Mouse (Mus musculus) limb, embryonic 11.5 days (tissue): ENCODE results near the gene Hoxb3. TPM values are rescaled to one million over a fixed set of nuclear protein-coding genes. Genes with fewer than 3 reads are reported as not detected.

Experiments used
- ATAC-seq: fragments of 200-750 bp; cut with Nextera tagmentation; 2 replicates; pipeline ENCODE4 v1.8.0; 2017; ENCODE audit warnings: low read depth; ENCODE audit not compliant: insufficient number of reproducible peaks, low FRiP score, low TSS enrichment
- DNase-seq: peaks from one replicate; pipeline ENCODE4 v3.0.0-alpha.2; 2015; ENCODE audit warnings: low spot score
- H3K27ac ChIP-seq: fragments of 300-500 bp; sonication (generic); replicated peaks from 2 replicates; pipeline ENCODE4 v1.5.1; 2014; ENCODE audit warnings: low read depth, mild to moderate bottlenecking, low read length
- H3K27me3 ChIP-seq: fragments of 300-500 bp; sonication (generic); 2 replicates; pipeline ENCODE4 v1.6.1; 2014; ENCODE audit warnings: mild to moderate bottlenecking, low read length, mixed read lengths; ENCODE audit not compliant: control insufficient read depth, insufficient read depth
- H3K36me3 ChIP-seq: fragments of 300-500 bp; sonication (generic); 2 replicates; pipeline ENCODE4 v1.6.1; 2014; ENCODE audit warnings: mild to moderate bottlenecking, low read length, moderate library complexity, mixed read lengths; ENCODE audit not compliant: control insufficient read depth, insufficient read depth
- H3K4me1 ChIP-seq: fragments of 300-500 bp; sonication (generic); 2 replicates; pipeline ENCODE4 v1.6.1; 2014; ENCODE audit warnings: low read length, mixed read lengths; ENCODE audit not compliant: control insufficient read depth, insufficient read depth
- H3K4me2 ChIP-seq: fragments of 300-500 bp; sonication (generic); 2 replicates; pipeline ENCODE4 v1.6.1; 2014; ENCODE audit warnings: low read depth, mild to moderate bottlenecking, moderate library complexity; ENCODE audit not compliant: severe bottlenecking
- H3K4me3 ChIP-seq: fragments of 300-500 bp; sonication (generic); 2 replicates; pipeline ENCODE4 v1.5.1; 2014; ENCODE audit warnings: low read depth, low read length
- H3K9ac ChIP-seq: fragments of 300-500 bp; sonication (generic); 2 replicates; pipeline ENCODE4 v1.6.1; 2014; ENCODE audit warnings: mild to moderate bottlenecking, low read length
- H3K9me3 ChIP-seq: fragments of 300-500 bp; sonication (generic); 2 replicates; pipeline ENCODE4 v1.6.1; 2016; ENCODE audit warnings: low read length; ENCODE audit not compliant: control insufficient read depth
- WGBS: fragments of 180-500 bp; shearing (Covaris S2); extraction: QIAGEN DNeasy Blood & Tissue Kit; methylation state at CpG from one replicate; pipeline ENCODE4 v1.1.7; 2014; 5-methylcytosine and 5-hydroxymethylcytosine counted together
- polyA plus RNA-seq: library from polyadenylated mRNA; unstranded; fragments of >200 nt; fragmentation: Nextera tagmentation; extraction: Ambion mirVana; gene quantifications from 2 replicates; pipeline ENCODE4 v1.2.1, GENCODE M21; 2014

Gene Hoxb3
- polyA plus RNA-seq, 1 experiment from 2014 or later = 0.68 TPM

GRCm38 (mm10) chr11:96351831-96352230 is 28.7 kb downstream of the Hoxb3 start:
- ATAC-seq (no peak), DNase-seq (peak; percentile 68)
- no peaks in the 10 kb centered on the region for H3K36me3 ChIP-seq
- peak overlapping the region; percentile 79 for H3K4me2 ChIP-seq
- H3K4me1 ChIP-seq = peaks cover 18% of the 10 kb centered on the region; the same call in 1 of the 2 replicates
- WGBS = under 1% methylated on average over 22 of the region's 22 CpGs
- H3K4me3 ChIP-seq = peak overlapping the region; percentile 59
- H3K27me3 ChIP-seq = peaks cover 47% of the 10 kb centered on the region
- peak overlapping the region; percentile 68 for H3K27ac ChIP-seq
- no peaks in the 10 kb centered on the region for H3K9me3 ChIP-seq
- H3K9ac ChIP-seq = peak overlapping the region; percentile 88

DNA sequence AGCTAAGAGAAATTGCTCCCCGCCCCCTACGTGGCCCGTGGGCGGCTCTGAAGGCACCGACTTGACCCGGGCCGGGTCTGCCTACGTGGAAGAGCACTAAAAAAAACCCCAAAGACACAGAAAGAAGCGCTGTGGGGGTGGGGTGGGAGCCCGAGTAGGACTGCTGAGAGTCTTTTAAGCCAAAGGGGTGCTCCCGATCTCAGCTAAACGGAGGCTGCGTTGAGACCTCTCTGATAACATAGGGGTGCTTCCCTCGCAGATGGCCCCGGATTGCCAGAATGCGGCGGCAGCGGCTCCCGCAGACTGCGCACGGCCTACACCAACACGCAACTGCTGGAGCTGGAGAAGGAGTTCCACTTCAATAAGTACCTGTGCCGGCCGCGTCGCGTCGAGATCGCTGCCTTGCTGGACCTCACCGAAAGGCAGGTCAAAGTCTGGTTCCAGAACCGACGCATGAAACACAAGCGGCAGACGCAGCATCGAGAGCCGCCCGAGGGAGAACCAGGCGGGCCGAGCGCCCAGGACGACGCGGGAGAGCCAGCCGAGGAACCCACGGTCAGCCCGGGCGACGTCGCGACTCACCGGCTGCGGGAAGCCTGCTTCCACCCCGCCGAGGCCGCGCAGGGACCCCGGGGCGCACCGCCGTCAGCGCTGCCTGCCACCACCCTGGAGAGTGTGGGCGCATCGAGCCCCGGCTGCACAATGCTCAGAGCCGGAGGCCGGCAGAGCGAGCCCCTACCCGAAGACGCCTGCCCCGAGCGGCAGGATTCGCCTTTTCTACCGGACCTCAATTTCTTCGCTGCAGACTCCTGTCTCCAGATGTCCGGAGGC is 29.8 kb downstream of the Hoxb3 start:
- no peak for ATAC-seq

GRCm38 (mm10) chr11:96353522-96353841 is 30.4 kb downstream of the Hoxb3 start:
- Histone ChIP-seq H3K9ac (peak overlapping the region; percentile 88), H3K36me3 (no peaks in the 10 kb centered on the region), H3K27me3 (peaks cover 36% of the 10 kb centered on the region), H3K4me3 (peak overlapping the region; percentile 59), H3K9me3 (no peaks in the 10 kb centered on the region), H3K4me2 (peak overlapping the region; percentile 79), H3K27ac (peak overlapping the region; percentile 48; the same call in 1 of the 2 replicates), H3K4me1 (peaks cover 13% of the 10 kb centered on the region; the same call in 1 of the 2 replicates)
- ATAC-seq (no peak), DNase-seq (no peak)
- WGBS = under 1% methylated on average over 14 of the region's 14 CpGs

More for the DNA sequence above, 29.8 kb downstream of the Hoxb3 start:
- peaks cover 16% of the 10 kb centered on the region; the same call in 1 of the 2 replicates for H3K4me1 ChIP-seq
- peaks cover 40% of the 10 kb centered on the region for H3K27me3 ChIP-seq
- DNase-seq = peak; percentile 80
- WGBS = under 1% methylated on average over 71 of the region's 75 CpGs
- H3K9me3 ChIP-seq = no peaks in the 10 kb centered on the region
- H3K4me2 ChIP-seq = peak overlapping the region; percentile 79
- H3K4me3 ChIP-seq = peak overlapping the region; percentile 59
- H3K36me3 ChIP-seq = no peaks in the 10 kb centered on the region
- H3K9ac ChIP-seq = peak overlapping the region; percentile 88
- H3K27ac ChIP-seq = peak overlapping the region; percentile 48

GRCm38 (mm10) chr11:96353939-96354338 is 30.8 kb downstream of the Hoxb3 start:
- Histone ChIP-seq H3K27me3 (peaks cover 32% of the 10 kb centered on the region), H3K9ac (peak overlapping the region; percentile 60), H3K4me2 (peak overlapping the region; percentile 72), H3K4me3 (peak overlapping the region; percentile 24), H3K4me1 (peaks cover 12% of the 10 kb centered on the region; the same call in 1 of the 2 replicates), H3K27ac (peak overlapping the region; percentile 68), H3K36me3 (no peaks in the 10 kb centered on the region), H3K9me3 (no peaks in the 10 kb centered on the region)
- WGBS = 4% methylated on average over 8 of the region's 8 CpGs
- no peak for ATAC-seq
- DNase-seq = peak; percentile 69

DNA sequence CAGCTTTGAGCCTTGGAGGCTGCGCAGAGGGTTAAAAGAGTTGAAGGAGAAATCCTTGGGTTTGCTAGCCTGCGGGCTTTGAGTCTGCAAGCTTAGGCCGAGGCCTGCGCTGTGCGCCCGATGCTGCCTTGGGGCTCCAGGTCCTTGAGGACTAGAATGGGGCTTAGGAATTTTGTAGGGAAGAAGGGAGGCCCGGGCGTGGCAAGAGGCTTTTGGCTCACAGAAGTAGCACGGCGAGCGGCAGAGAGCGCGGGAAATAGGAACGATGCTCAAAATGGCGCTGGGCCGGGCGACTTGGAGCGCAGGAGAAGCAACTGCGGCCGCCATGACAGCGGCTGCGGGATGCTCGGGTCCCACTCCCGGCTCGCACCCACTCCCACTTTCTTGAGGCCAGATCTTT is 31.2 kb downstream of the Hoxb3 start:
- H3K4me2 ChIP-seq = peak overlapping the region; percentile 72
- DNase-seq (peak; percentile 86), ATAC-seq (no peak)
- peaks cover 28% of the 10 kb centered on the region for H3K27me3 ChIP-seq
- H3K9ac ChIP-seq = peak overlapping the region; percentile 60
- H3K9me3 ChIP-seq = no peaks in the 10 kb centered on the region
- H3K36me3 ChIP-seq = no peaks in the 10 kb centered on the region
- H3K4me1 ChIP-seq = peaks cover 11% of the 10 kb centered on the region; the same call in 1 of the 2 replicates
- H3K27ac ChIP-seq = peak overlapping the region; percentile 68
- peak overlapping the region; percentile 24 for H3K4me3 ChIP-seq
- under 1% methylated on average over 25 of the region's 25 CpGs for WGBS

DNA sequence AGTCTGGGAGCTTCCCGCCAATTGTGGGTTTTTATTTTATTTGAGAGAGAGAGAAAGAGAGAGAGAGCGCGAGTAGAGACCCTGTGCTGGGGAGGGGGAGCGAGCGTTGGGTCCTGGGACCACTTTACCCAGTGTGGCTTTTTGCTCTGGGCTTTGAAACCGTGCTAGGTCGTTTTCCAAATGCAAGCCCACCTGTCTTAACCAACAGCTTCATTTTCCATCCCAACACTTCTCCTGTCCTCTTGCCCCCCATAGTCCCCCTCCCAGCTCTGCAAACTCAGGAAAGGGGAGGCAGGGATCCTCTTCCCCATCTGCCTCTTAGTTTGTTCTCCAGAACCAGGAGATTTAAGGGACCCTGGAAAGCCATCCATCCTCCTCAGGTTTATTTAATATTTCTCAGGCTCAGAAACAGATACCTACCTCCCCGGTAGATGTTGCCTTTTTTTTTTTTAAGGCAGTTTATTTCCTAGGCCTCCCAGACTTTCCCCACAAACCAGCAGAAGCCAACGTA is 31.7 kb downstream of the Hoxb3 start:
- ATAC-seq (no peak), DNase-seq (no peak)
- no peaks in the 10 kb centered on the region for H3K9me3 ChIP-seq
- H3K9ac ChIP-seq = peak overlapping the region; percentile 60
- 4% methylated on average over 9 of the region's 9 CpGs for WGBS
- H3K4me1 ChIP-seq = peaks cover 11% of the 10 kb centered on the region; the same call in 1 of the 2 replicates
- H3K4me2 ChIP-seq = peak overlapping the region; percentile 72
- H3K27me3 ChIP-seq = peaks cover 26% of the 10 kb centered on the region
- no peaks in the 10 kb centered on the region for H3K36me3 ChIP-seq
- H3K4me3 ChIP-seq = peak overlapping the region; percentile 24
- H3K27ac ChIP-seq = peak overlapping the region; percentile 68; the same call in 1 of the 2 replicates

DNA sequence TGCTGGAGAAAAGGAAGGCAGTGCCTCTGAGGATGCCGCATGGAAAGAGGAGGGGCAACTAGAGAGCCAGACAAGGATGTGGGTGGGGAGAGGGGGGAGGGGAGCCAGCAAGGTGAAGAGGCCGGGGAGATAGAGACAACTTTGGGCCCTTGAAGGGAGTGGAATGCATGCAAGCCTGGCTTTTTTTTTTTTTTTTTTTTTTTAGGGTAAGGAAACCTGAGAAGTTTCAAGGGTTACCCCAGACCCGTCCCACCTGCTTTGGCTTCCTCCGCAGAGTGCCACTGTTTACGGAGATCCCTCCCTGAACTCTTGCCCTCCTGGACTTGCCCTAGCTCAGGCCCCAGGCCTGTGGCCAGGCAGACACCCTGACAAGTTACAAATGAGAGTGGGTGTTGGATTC is 40.7 kb downstream of the Hoxb3 start:
- Histone ChIP-seq H3K9ac (no peak overlapping the region), H3K4me2 (no peak overlapping the region), H3K36me3 (no peaks in the 10 kb centered on the region), H3K27ac (no peak overlapping the region), H3K4me3 (no peak overlapping the region), H3K9me3 (no peaks in the 10 kb centered on the region), H3K4me1 (peaks cover 9% of the 10 kb centered on the region), H3K27me3 (peaks cover 53% of the 10 kb centered on the region)
- DNase-seq (no peak), ATAC-seq (no peak)
- 2% methylated on average over 5 of the region's 5 CpGs for WGBS

- peaks cover 67% of the 10 kb centered on the region for H3K27me3 ChIP-seq
- H3K4me1 ChIP-seq = peaks cover 9% of the 10 kb centered on the region
- no peak within 1 kb of the TSS for H3K27ac ChIP-seq
- no peaks in the 10 kb centered on the region for H3K36me3 ChIP-seq
- H3K9ac ChIP-seq = no peak within 1 kb of the TSS
- DNase-seq = peak; percentile 39
- no peak for ATAC-seq
- WGBS = 2% methylated on average over 26 of the region's 26 CpGs
- H3K4me2 ChIP-seq = peak within 1 kb of the TSS; percentile 14; the same call in 1 of the 2 replicates
- H3K9me3 ChIP-seq = no peaks in the 10 kb centered on the region
- no peak within 1 kb of the TSS for H3K4me3 ChIP-seq
Measured at GRCm38 (mm10) chr11:96365441-96366091, 42.4 kb downstream of the Hoxb3 start, which contains the start of gene Hoxb1. TSS of gene Hoxb1 (plus strand) at chr11:96365752.
